Mouse (Mus musculus) cerebellum, postnatal 25 days (tissue): ENCODE measurements around the gene Gata5.
A peak's percentile ranks its signal among the peaks of the same experiment; 100 is the strongest.

Source experiments
- DNase-seq, 2 experiments: peaks; one replicate each; pipeline ENCODE4 v3.0.0; 2021; ENCODE audit warnings: mixed read lengths in 2 of 2

The Gata5 gene

DNA sequence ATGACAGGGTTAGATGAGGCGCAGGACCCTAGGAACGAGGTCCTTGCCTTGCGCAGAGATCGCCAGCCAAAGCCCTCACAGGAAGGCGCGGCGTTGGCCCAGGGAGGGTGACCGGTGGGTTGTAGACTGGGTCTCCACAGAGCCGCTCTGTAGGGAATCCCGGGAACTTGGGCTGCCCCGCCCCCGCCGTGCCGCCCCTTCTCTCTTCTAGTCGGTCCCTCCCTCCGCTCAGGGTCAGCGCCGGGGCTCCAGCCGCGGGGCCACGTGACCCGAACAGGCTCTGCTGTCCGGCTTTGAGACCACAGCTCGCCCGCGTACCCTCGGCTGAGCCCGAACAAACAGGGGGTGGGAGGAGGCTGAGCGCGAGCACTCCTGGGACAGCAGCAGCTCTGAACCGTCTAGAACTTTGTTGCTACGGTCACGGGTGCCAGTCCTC lies at the start of gene Gata5:
Gata5 (minus strand) TSS at position 149 of the 436 bp plus-strand sequence.
- no peak for DNase-seq

GRCm38 (mm10) chr2:180376730-180377129 lies 42.2 kb upstream of the Gata5 start:
- no peak for DNase-seq

DNA sequence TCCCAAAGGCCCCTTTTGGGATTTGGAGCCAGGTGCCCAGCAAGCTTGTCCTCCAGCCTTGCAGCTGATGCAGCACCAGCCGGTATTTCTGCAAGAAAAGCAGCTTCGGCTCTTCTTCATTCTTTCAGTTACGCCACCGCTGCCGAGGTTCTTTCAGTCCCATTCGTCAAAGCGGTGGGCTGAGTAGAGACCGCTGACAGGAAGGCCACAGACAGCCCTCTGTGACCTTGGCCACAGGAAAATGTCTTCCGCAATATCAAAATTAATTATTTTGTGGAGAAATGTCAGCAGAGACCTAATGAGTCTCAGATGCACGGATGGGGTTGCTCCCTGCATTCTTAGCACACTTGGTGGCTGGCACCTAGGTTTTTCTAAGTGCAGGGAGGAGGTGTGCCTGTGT lies 38.8 kb upstream of the Gata5 start:
- no peak for DNase-seq

GRCm38 (mm10) chr2:180368359-180368758 lies 33.9 kb upstream of the Gata5 start:
- DNase-seq, result no peak

GRCm38 (mm10) chr2:180367350-180367749 lies 32.9 kb upstream of the Gata5 start:
- no peak for DNase-seq

- DNase-seq, result no peak
Observed at GRCm38 (mm10) chr2:180363434-180363720, 28.9 kb upstream of the Gata5 start.

- DNase-seq, result no peak
Observed at GRCm38 (mm10) chr2:180362585-180363433, 28.3 kb upstream of the Gata5 start.

GRCm38 (mm10) chr2:180359062-180359461 lies 24.6 kb upstream of the Gata5 start:
- DNase-seq, result peak; percentile 13 to 17

DNA sequence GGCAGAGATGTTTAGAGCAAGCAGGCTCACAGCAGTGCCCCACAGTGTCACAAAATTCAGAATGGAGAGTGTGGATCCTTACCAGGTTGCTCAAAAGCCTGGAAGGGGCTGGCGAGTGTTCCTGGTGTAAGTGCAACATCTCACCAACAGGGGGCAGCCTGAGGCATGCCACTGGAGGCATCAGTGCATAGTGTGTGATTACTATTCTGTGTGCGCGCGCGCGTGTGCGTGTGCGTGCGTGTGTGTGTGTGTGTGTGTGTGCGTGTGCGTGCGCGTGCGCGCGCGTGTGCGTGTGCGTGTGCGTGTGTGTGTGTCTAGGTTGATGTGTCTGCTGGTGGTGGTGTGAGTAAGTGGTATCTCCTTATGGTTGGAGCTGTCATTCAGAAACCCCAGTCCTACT lies 18.8 kb upstream of the Gata5 start:
- peak; percentile 58 to 80 for DNase-seq

DNA sequence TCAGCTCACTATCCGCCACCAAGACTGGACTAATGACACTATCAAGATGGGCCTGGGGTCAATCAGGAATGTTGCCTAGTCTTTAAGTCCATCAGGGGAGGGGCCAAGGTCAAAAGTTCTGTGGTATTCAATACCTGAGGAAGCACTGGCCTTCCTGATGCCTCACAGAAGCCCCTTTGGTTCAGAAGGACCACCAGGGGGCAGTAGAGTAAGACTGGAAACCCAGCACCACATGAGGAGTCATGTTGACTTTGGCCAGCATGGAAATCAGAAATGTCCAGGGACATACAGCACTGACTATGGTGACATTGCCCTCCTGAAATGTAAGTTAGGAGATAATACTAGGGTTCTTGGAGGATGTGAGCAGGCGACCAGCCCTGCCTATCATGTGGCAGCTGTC lies 16.2 kb upstream of the Gata5 start:
- DNase-seq, result peak in 1 of 2 experiments; percentile 45

DNA sequence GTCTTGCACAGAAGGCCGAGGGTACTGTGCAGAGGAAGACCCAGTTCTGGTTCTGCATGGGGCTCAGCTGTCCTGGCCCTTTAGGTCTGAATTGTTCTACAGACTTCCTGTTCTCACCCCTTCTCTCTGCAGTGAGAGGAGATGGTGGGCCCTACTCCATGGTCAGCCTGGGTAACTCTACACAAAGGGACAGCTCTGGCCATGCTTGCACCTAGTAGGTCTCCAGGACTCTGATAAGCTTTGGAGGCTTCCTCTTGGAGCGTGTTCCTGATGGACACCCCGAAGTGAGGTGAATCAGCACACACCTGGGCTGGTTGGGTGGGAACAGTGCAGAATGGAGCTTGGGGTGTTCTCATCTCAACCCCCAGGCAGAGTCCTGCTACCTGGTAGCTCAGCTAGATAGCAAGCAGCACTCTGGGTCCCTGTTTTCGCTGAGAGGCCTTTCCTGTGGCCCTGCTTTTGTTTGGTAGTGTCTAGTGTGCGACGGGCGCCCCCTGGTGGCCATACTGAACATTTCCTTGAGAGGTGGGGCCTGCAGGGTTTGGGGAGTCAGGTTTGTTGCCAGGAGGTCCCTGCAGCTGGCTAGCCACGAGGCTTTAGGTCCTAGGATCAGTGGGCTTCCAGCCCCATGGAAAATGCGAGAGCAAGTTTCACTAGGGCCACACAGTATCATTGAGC lies 12.5 kb upstream of the Gata5 start:
- DNase-seq, result peak; percentile 80 to 85

DNA sequence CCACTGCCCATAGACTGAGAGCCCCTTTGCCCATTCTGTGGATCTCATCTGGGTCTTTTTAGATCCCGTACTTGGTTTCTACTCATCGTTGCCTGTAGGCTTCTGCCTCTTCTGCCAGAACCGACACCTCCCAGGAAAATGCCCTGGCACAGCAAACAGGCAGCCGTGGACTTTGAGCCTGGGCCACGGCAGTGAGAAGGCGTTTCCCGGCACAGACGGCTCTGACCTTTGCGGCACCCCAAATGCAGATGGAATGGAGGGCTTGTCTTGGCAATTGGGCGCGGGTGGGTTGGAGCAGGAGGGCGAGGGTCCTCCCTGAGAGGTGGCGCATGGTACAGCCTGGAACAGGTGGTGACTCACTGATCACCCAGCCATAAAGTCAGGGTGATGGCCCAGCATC lies 8.6 kb upstream of the Gata5 start:
- no peak for DNase-seq

DNA sequence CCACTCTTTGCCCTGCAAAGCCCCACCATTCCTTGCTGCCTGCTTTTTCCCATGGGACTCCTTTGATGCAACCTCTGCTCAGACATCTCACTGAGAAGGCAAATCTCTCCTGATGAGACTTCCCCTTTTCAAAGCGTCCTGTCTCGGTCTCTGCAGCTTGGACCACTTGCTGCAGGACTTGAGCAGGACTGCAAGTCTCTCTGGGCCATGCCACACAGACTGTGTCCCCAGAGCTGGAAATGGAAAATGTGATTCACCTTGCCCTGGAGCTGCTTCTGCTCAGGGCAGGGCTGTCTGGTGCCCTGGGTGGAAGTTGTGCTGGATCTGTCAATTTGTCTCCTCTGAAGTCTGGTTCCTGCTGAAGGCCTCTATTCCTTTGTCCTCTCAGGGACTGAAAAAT lies 7.7 kb upstream of the Gata5 start:
- no peak for DNase-seq

GRCm38 (mm10) chr2:180341229-180341628 lies 6.7 kb upstream of the Gata5 start:
- no peak for DNase-seq

DNA sequence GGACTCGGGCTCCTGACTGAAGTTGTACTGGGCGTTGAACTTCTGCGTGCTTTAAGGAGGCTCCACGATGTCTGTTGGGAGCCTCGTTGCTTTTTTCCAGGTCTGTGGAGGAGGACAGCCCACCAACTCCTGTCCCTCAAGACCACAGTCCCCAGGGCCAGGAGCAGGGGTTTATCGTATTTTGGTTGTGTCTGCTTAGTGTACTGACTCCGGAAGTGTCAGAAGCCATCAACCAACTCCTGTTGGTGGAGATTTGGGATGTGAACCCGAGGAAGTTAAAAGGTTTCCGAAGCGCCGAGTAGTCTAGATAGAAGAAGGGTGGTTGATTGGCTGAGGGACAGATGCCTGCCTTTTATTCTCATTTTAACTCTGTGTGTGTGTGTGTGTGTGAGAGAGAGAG lies 5.4 kb upstream of the Gata5 start:
- no peak for DNase-seq

DNA sequence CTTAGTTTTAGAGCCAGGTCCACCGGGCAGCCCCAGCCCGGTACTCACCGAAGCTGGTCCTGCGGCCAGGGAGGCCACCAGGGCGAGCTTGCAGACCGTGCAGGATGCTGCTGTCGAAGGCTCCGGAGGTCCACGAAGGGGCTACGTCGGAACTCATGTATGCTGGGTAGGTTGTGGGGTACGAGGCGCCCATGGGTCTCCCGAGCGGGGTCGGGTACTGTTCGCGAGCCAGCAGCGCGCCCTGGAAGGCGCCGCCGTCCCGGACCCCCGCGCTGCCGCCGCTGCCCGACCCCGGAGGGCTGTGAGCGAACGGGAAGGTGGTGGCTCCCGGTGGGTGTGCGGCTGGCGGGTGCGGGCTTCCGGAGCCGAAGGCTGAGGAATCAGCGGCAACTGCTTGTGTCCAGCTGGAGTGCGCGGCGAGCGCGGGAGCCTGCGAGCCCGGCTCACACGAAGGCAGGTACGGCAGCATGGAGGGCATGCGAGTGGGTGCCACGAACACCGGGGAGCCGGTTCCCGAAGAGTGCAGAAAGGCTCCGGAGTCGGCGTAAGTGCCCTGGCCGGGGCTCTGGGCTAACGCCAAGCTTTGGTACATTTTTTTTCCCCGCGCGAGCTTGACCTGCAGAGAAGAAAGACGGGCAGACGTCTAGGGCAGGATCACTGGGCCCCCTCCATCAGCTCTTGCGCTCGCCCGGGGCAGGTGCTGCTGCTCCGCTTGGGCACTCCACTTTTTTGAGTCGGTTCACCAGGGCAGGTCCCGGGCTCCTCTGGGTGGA lies 535 bp downstream of the Gata5 start:
- DNase-seq, result no peak

- DNase-seq, result no peak
Observed at GRCm38 (mm10) chr2:180329466-180329865, 5.0 kb downstream of the Gata5 start.

- no peak for DNase-seq
Observed at GRCm38 (mm10) chr2:180322674-180323355, 11.7 kb downstream of the Gata5 start.

GRCm38 (mm10) chr2:180320216-180320615 lies 14.3 kb downstream of the Gata5 start:
- no peak for DNase-seq

- no peak for DNase-seq
Observed at GRCm38 (mm10) chr2:180317591-180317990, 16.9 kb downstream of the Gata5 start.

- no peak for DNase-seq
Observed at GRCm38 (mm10) chr2:180314292-180314691, 20.2 kb downstream of the Gata5 start.

GRCm38 (mm10) chr2:180311147-180311546 lies 23.4 kb downstream of the Gata5 start:
- DNase-seq, result no peak

GRCm38 (mm10) chr2:180307680-180308079 lies 26.8 kb downstream of the Gata5 start:
- no peak for DNase-seq
